Mouse (Mus musculus): ENCODE measurements around the gene Taf1d.
"Not testable (repeated sequence)": the region's sequence is repeated elsewhere in the genome, so short reads cannot be mapped to it uniquely, and the experiment has no call there.

The Taf1d gene

GRCm38 (mm10) chr9:15305503-15306397 lies at the start of gene Taf1d:
Gene Taf1d (plus strand): TSS chr9:15306214.
- peak; percentile 97 for DNase-seq (ENCODE audit: low spot score)

GRCm38 (mm10) chr9:15256214-15256613 lies 49.8 kb upstream of the Taf1d start:
- DNase-seq (ENCODE audit: low spot score): no peak

- DNase-seq (ENCODE audit: low spot score): no peak
Measured at GRCm38 (mm10) chr9:15261980-15262379, 44.0 kb upstream of the Taf1d start.

GRCm38 (mm10) chr9:15263487-15263886 lies 42.5 kb upstream of the Taf1d start:
- DNase-seq (ENCODE audit: low spot score): no peak

- DNase-seq (ENCODE audit: low spot score): no peak
Measured at GRCm38 (mm10) chr9:15273981-15274380, 32.0 kb upstream of the Taf1d start.

- no peak for DNase-seq (ENCODE audit: low spot score)
Measured at GRCm38 (mm10) chr9:15276855-15277254, 29.2 kb upstream of the Taf1d start.

GRCm38 (mm10) chr9:15278343-15278742 lies 27.7 kb upstream of the Taf1d start:
- DNase-seq (ENCODE audit: low spot score): no peak

- DNase-seq (ENCODE audit: low spot score): no peak
Measured at GRCm38 (mm10) chr9:15279139-15279648, 26.8 kb upstream of the Taf1d start.

- peak; percentile 93 for DNase-seq (ENCODE audit: low spot score)
Measured at GRCm38 (mm10) chr9:15279649-15280490, 26.1 kb upstream of the Taf1d start, which contains the start of gene Med17. Gene Med17 (minus strand): TSS chr9:15279931.

- DNase-seq (ENCODE audit: low spot score): no peak
Measured at GRCm38 (mm10) chr9:15280491-15280879, 25.5 kb upstream of the Taf1d start.

- DNase-seq (ENCODE audit: low spot score): no peak
Measured at GRCm38 (mm10) chr9:15285443-15285842, 20.6 kb upstream of the Taf1d start.

GRCm38 (mm10) chr9:15287846-15288245 lies 18.2 kb upstream of the Taf1d start:
- DNase-seq (ENCODE audit: low spot score): no peak

GRCm38 (mm10) chr9:15288402-15288801 lies 17.6 kb upstream of the Taf1d start:
- DNase-seq (ENCODE audit: low spot score): no peak

- DNase-seq (ENCODE audit: low spot score): no peak
Measured at GRCm38 (mm10) chr9:15289251-15289650, 16.8 kb upstream of the Taf1d start.

GRCm38 (mm10) chr9:15297112-15297511 lies 8.9 kb upstream of the Taf1d start:
- DNase-seq (ENCODE audit: low spot score): no peak

GRCm38 (mm10) chr9:15298451-15298850 lies 7.6 kb upstream of the Taf1d start:
- DNase-seq (ENCODE audit: low spot score): no peak

- DNase-seq (ENCODE audit: low spot score): no peak
Measured at GRCm38 (mm10) chr9:15300056-15300455, 6.0 kb upstream of the Taf1d start.

GRCm38 (mm10) chr9:15301399-15301798 lies 4.6 kb upstream of the Taf1d start:
- peak; percentile 51 for DNase-seq (ENCODE audit: low spot score)

GRCm38 (mm10) chr9:15302006-15302405 lies 4.0 kb upstream of the Taf1d start:
- not testable (repeated sequence) for DNase-seq (ENCODE audit: low spot score)

- DNase-seq (ENCODE audit: low spot score): no peak
Measured at GRCm38 (mm10) chr9:15302881-15303280, 3.1 kb upstream of the Taf1d start.

- DNase-seq (ENCODE audit: low spot score): no peak
Measured at GRCm38 (mm10) chr9:15306398-15307119, 545 bp downstream of the Taf1d start, which contains the start of gene 4931406C07Rik. Gene 4931406C07Rik (minus strand): TSS chr9:15306448.

GRCm38 (mm10) chr9:15307257-15307656 lies 1.2 kb downstream of the Taf1d start:
- DNase-seq (ENCODE audit: low spot score): no peak

All from testis, postnatal 14 days (tissue).